27 mouse cellular contexts compared by ENCODE assay signal in the genomic region with DNA sequence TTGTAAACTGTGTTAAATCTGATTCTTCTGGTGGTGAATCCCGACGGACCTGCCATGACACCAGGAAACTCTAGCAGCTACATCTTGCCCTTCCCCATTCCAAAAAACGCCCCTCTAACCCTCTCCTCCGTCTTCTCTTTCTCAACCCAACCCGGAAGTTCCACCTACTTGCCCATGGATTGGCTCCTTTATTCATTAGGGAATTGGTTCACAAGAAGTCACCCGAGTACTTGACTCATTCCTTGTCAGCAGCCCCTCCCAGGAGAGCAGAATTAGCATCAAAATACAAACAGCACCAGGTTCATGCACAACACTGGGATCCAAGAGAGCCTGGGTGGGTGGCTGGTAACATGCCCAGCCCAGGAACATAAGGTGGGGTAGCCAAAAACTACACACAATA. TPM values are rescaled to one million over a fixed set of nuclear protein-coding genes. Genes with fewer than 3 reads are reported as not detected.
"Had no signal": no experiment of that assay in that cellular context is flagged by ENCODE, and none has a peak within 500 bp of the region (broad histone marks: within the 10 kb centered on the region; RNA-seq: fewer than 3 reads in every experiment).

No protein-coding gene starts in this region.

- DNase-seq: gastrocnemius, adult 2 months; gastrocnemius, postnatal 10 days; gastrocnemius, postnatal 25 days; heart, adult 18-20 months; heart, postnatal 10 days; heart, postnatal 4 days; kidney, adult 11 months; kidney, adult 2 months; kidney, adult 9 months; kidney, postnatal 14 days; kidney, postnatal 36 days; layer of hippocampus, adult 9-11 months; liver had no signal

- H3K9me3 ChIP-seq: heart, embryonic 10.5 days; heart, embryonic 12.5 days; hindbrain, embryonic 10.5 days; hindbrain, embryonic 13.5 days; hindbrain, embryonic 15.5 days; kidney, embryonic 15.5 days; limb, embryonic 10.5 days; limb, embryonic 12.5 days had no signal

- H3K27ac ChIP-seq: gastrocnemius, adult 2 months; heart, embryonic 10.5 days; hindbrain, embryonic 10.5 days; hindbrain, embryonic 13.5 days; hindbrain, embryonic 15.5 days; hindbrain, postnatal 0 days; kidney, embryonic 15.5 days; kidney, postnatal 0 days; left cerebral cortex, adult 2 months; limb, embryonic 10.5 days; limb, embryonic 12.5 days had no signal

- H3K27me3 ChIP-seq: heart, embryonic 12.5 days; hindbrain, embryonic 13.5 days; hindbrain, embryonic 15.5 days; kidney, embryonic 15.5 days; limb, embryonic 12.5 days had no signal

- H3K4me1 ChIP-seq: heart, embryonic 10.5 days; heart, embryonic 12.5 days; hindbrain, embryonic 10.5 days; hindbrain, embryonic 13.5 days; hindbrain, embryonic 15.5 days; kidney, embryonic 15.5 days had no signal

- H3K4me2 ChIP-seq: heart, embryonic 12.5 days; hindbrain, embryonic 13.5 days; hindbrain, embryonic 15.5 days; kidney, embryonic 15.5 days; limb, embryonic 12.5 days; liver, embryonic 11.5 days had no signal

- H3K4me3 ChIP-seq: gastrocnemius, adult 2 months; heart, embryonic 10.5 days; heart, embryonic 12.5 days; hindbrain, embryonic 10.5 days; hindbrain, embryonic 13.5 days; hindbrain, embryonic 15.5 days; kidney, embryonic 15.5 days; left cerebral cortex, adult 2 months; limb, embryonic 10.5 days; limb, embryonic 12.5 days had no signal

- ATAC-seq: hindbrain, postnatal 0 days; intestine, embryonic 16.5 days had no signal

- H3K36me3 ChIP-seq: heart, embryonic 10.5 days; heart, embryonic 12.5 days; hindbrain, embryonic 10.5 days; hindbrain, embryonic 13.5 days; hindbrain, embryonic 15.5 days; kidney, embryonic 15.5 days; limb, embryonic 10.5 days; limb, embryonic 12.5 days had no signal

- H3K9ac ChIP-seq: heart, embryonic 12.5 days; hindbrain, embryonic 13.5 days; hindbrain, embryonic 15.5 days; kidney, embryonic 15.5 days; limb, embryonic 12.5 days had no signal

RNA-seq across cellular contexts. Expression of a gene that starts 57.5 kb away (rescaled TPM):
- total RNA-seq: granulocyte monocyte progenitor cell, adult 5-6 weeks; heart, postnatal 10 days had no signal

RNA-seq across cellular contexts. Expression of a gene that starts 58.9 kb away (rescaled TPM):
- total RNA-seq: granulocyte monocyte progenitor cell, adult 5-6 weeks had no signal
